Mouse (Mus musculus) liver, adult 2 months (tissue): Measurements from ENCODE around the gene Plcb4. TPM values are rescaled to one million over a fixed set of nuclear protein-coding genes. Genes with fewer than 3 reads are reported as not detected.

ENCODE experiments used
- DNase-seq: peaks from one replicate; pipeline ENCODE4 v3.0.0-alpha.2; 2011; ENCODE audit warnings: low read depth, low spot score; ENCODE audit errors: extremely low read depth
- H3K27ac ChIP-seq: fragments of 200-500 bp; replicated peaks from 2 replicates; pipeline ENCODE4 v1.5.1; 2012; ENCODE audit warnings: low read depth, mild to moderate bottlenecking, control low read depth, inconsistent platforms, low read length; ENCODE audit not compliant: insufficient read depth
- H3K27me3 ChIP-seq: fragments of 200-500 bp; 2 replicates; pipeline ENCODE4 v1.6.1; 2012; ENCODE audit warnings: mild to moderate bottlenecking, moderate library complexity, low read length, inconsistent platforms; ENCODE audit not compliant: control insufficient read depth, insufficient read depth
- H3K36me3 ChIP-seq: fragments of 200-500 bp; 2 replicates; pipeline ENCODE4 v1.6.1; 2012; ENCODE audit warnings: low read length, inconsistent platforms; ENCODE audit not compliant: control insufficient read depth, insufficient read depth
- H3K4me1 ChIP-seq: fragments of 200-500 bp; 2 replicates; pipeline ENCODE4 v1.6.1; 2011; ENCODE audit warnings: low read length; ENCODE audit not compliant: control insufficient read depth, insufficient read depth
- H3K4me3 ChIP-seq: fragments of 200-500 bp; 2 replicates; pipeline ENCODE4 v1.5.1; 2011; ENCODE audit warnings: low read depth, mild to moderate bottlenecking, control low read depth, low read length, moderate library complexity; ENCODE audit not compliant: insufficient read depth
- H3K79me2 ChIP-seq: fragments of 200-500 bp; 2 replicates; pipeline ENCODE4 v1.6.1; 2012; ENCODE audit warnings: inconsistent platforms, mild to moderate bottlenecking, low read length, moderate library complexity; ENCODE audit not compliant: control insufficient read depth, insufficient read depth
- H3K9ac ChIP-seq: fragments of 200-500 bp; 2 replicates; pipeline ENCODE4 v1.6.1; 2012; ENCODE audit warnings: low read depth, mild to moderate bottlenecking, control low read depth, inconsistent platforms, low read length
- CTCF ChIP-seq: fragments of 200-500 bp; IDR thresholded peaks from 2 replicates; pipeline ENCODE4 v1.5.1; 2011; ENCODE audit warnings: low read depth, low read length, control low read depth
- POLR2A ChIP-seq: fragments of 200-500 bp; IDR thresholded peaks from 2 replicates; pipeline ENCODE4 v1.6.1; 2011; ENCODE audit warnings: low read length, control low read depth; ENCODE audit not compliant: insufficient read depth; ENCODE audit errors: extremely low read depth
- WGBS: fragments of 180-500 bp; shearing (Covaris S2); methylation state at CpG from one replicate; pipeline ENCODE4 v1.1.7; 2018; 5-methylcytosine and 5-hydroxymethylcytosine counted together
- polyA plus RNA-seq: library from polyadenylated mRNA; depleted of rRNA; stranded (reverse); fragments of >200 nt; gene quantifications from 2 replicates; pipeline ENCODE4 v1.2.3, GENCODE M21; 2012
- total RNA-seq: library from RNA; depleted of rRNA; stranded (reverse); fragments of >200 nt; gene quantifications from 2 replicates; pipeline ENCODE4 v1.2.3, GENCODE M21; 2014

Plcb4 gene
- total and polyA plus RNA-seq, 2 experiments: 0.88 to 4.3 TPM

- no peak overlapping the region for H3K4me3 ChIP-seq
- TF ChIP-seq CTCF (no peak), POLR2A (no peak)
- no peaks in the 10 kb centered on the region for H3K27me3 ChIP-seq
- no peak overlapping the region for H3K9ac ChIP-seq
- no peak for DNase-seq
- H3K27ac ChIP-seq: no peak overlapping the region
- no peaks in the 10 kb centered on the region for H3K36me3 ChIP-seq
- no peaks in the 10 kb centered on the region for H3K79me2 ChIP-seq
- H3K4me1 ChIP-seq: no peaks in the 10 kb centered on the region
- WGBS: 58% methylated on average over 5 of the region's 5 CpGs
Observed at GRCm38 (mm10) chr2:135750748-135751147, 91.9 kb downstream of the Plcb4 start.

GRCm38 (mm10) chr2:135755792-135756191 lies 97.0 kb downstream of the Plcb4 start:
- Histone ChIP-seq H3K36me3 (no peaks in the 10 kb centered on the region), H3K79me2 (no peaks in the 10 kb centered on the region), H3K27ac (no peak overlapping the region), H3K4me1 (no peaks in the 10 kb centered on the region), H3K4me3 (no peak overlapping the region), H3K9ac (no peak overlapping the region), H3K27me3 (no peaks in the 10 kb centered on the region)
- TF ChIP-seq CTCF (no peak), POLR2A (no peak)
- no peak for DNase-seq
- WGBS: 97% methylated on average over 5 of the region's 5 CpGs

- Histone ChIP-seq H3K4me3 (no peak overlapping the region), H3K27ac (no peak overlapping the region), H3K27me3 (no peaks in the 10 kb centered on the region), H3K4me1 (no peaks in the 10 kb centered on the region), H3K79me2 (no peaks in the 10 kb centered on the region), H3K9ac (no peak overlapping the region), H3K36me3 (no peaks in the 10 kb centered on the region)
- TF ChIP-seq CTCF: no peak
- no peak for TF ChIP-seq POLR2A
- WGBS: 97% methylated on average over 3 of the region's 3 CpGs
- DNase-seq: no peak
Observed at GRCm38 (mm10) chr2:135757478-135757877, 98.7 kb downstream of the Plcb4 start.

- Histone ChIP-seq H3K4me3 (no peak overlapping the region), H3K36me3 (no peaks in the 10 kb centered on the region), H3K9ac (no peak overlapping the region), H3K27ac (no peak overlapping the region), H3K79me2 (no peaks in the 10 kb centered on the region), H3K4me1 (no peaks in the 10 kb centered on the region), H3K27me3 (no peaks in the 10 kb centered on the region)
- TF ChIP-seq POLR2A: no peak
- DNase-seq: no peak
- WGBS: 81% methylated on average over 6 of the region's 6 CpGs
Observed at GRCm38 (mm10) chr2:135759499-135760095, 100.8 kb downstream of the Plcb4 start.

GRCm38 (mm10) chr2:135761226-135761802 lies 102.5 kb downstream of the Plcb4 start:
- H3K79me2 ChIP-seq: no peaks in the 10 kb centered on the region
- no peaks in the 10 kb centered on the region for H3K4me1 ChIP-seq
- no peak overlapping the region for H3K27ac ChIP-seq
- no peak overlapping the region for H3K9ac ChIP-seq
- no peaks in the 10 kb centered on the region for H3K27me3 ChIP-seq
- no peaks in the 10 kb centered on the region for H3K36me3 ChIP-seq
- no peak overlapping the region for H3K4me3 ChIP-seq
- DNase-seq: no peak
- 77% methylated on average over 8 of the region's 8 CpGs for WGBS
- TF ChIP-seq POLR2A: no peak
- TF ChIP-seq CTCF: no peak

GRCm38 (mm10) chr2:135764706-135765105 lies 105.9 kb downstream of the Plcb4 start:
- Histone ChIP-seq H3K79me2 (no peaks in the 10 kb centered on the region), H3K27me3 (no peaks in the 10 kb centered on the region), H3K27ac (no peak overlapping the region), H3K4me3 (no peak overlapping the region), H3K9ac (no peak overlapping the region), H3K4me1 (no peaks in the 10 kb centered on the region), H3K36me3 (no peaks in the 10 kb centered on the region)
- no peak for TF ChIP-seq POLR2A
- DNase-seq: no peak
- 63% methylated on average over 8 of the region's 8 CpGs for WGBS
